Mouse (Mus musculus): ENCODE measurements at regions not wholly inside any gene's neighbourhood (a gene's known extent, or its start where the extent isn't known, plus 50 kb on each side); places are given as distances from the start of the nearest gene placed in this dataset.
A peak's percentile ranks its signal among the peaks of the same experiment; 100 is the strongest.

- peak overlapping the region; percentile 72 for H3K27ac ChIP-seq (replicated peaks; ENCODE audit: low read depth, low read length)
- H3K9ac ChIP-seq (replicated peaks; ENCODE audit: low read length): peak overlapping the region; percentile 23
- peak; percentile 84 for ATAC-seq (replicated peaks; ENCODE audit: insufficient number of reproducible peaks, low FRiP score, low TSS enrichment, low read depth)
- no peaks in the 10 kb centered on the region for H3K9me3 ChIP-seq (replicated peaks; ENCODE audit: control insufficient read depth, low read length)
- WGBS: 2% methylated on average over 22 of the region's 22 CpGs
- peak overlapping the region; percentile 40 for H3K4me2 ChIP-seq (ENCODE audit: low read depth, low read length)
- H3K27me3 ChIP-seq (ENCODE audit: control insufficient read depth, insufficient read depth, low read length): no peaks in the 10 kb centered on the region
- no peaks in the 10 kb centered on the region for H3K36me3 ChIP-seq (replicated peaks; ENCODE audit: control insufficient read depth, insufficient read depth, low read depth, low read length)
- 0 out of 2 replicates have a peak overlapping the region, but pooled peaks have one; percentile 3 for H3K4me3 ChIP-seq (ENCODE audit: low read depth, low read length)
- H3K4me1 ChIP-seq (ENCODE audit: control insufficient read depth, insufficient read depth, low read length): peaks cover 6% of the 10 kb centered on the region; the same call in 1 of the 2 replicates
- peak; percentile 96 for DNase-seq (ENCODE audit: low spot score)
These were observed 95.3 kb upstream of the Med13l start for GRCm38 (mm10) chr5:118464931-118465801.

GRCm38 (mm10) chr5:118465991-118466750, 94.3 kb upstream of the Med13l start:
- 10% methylated on average over 10 of the region's 10 CpGs for WGBS
- no peaks in the 10 kb centered on the region for H3K27me3 ChIP-seq (ENCODE audit: control insufficient read depth, insufficient read depth, low read length)
- no peaks in the 10 kb centered on the region for H3K36me3 ChIP-seq (replicated peaks; ENCODE audit: control insufficient read depth, insufficient read depth, low read depth, low read length)
- DNase-seq (ENCODE audit: low spot score) (peak; percentile 73), ATAC-seq (replicated peaks; ENCODE audit: insufficient number of reproducible peaks, low FRiP score, low TSS enrichment, low read depth) (peak; percentile 2)
- peak overlapping the region; percentile 25 for H3K9ac ChIP-seq (replicated peaks; ENCODE audit: low read length)
- peak overlapping the region; percentile 40 for H3K4me2 ChIP-seq (ENCODE audit: low read depth, low read length)
- no peak overlapping the region for H3K4me3 ChIP-seq (ENCODE audit: low read depth, low read length)
- peak overlapping the region; percentile 72 for H3K27ac ChIP-seq (replicated peaks; ENCODE audit: low read depth, low read length)
- peaks cover 6% of the 10 kb centered on the region; the same call in 1 of the 2 replicates for H3K4me1 ChIP-seq (ENCODE audit: control insufficient read depth, insufficient read depth, low read length)
- H3K9me3 ChIP-seq (replicated peaks; ENCODE audit: control insufficient read depth, low read length): no peaks in the 10 kb centered on the region

- Histone ChIP-seq H3K36me3 (replicated peaks; ENCODE audit: control insufficient read depth, insufficient read depth, low read depth, low read length) (no peaks in the 10 kb centered on the region), H3K4me2 (ENCODE audit: low read depth, low read length) (no peak overlapping the region), H3K4me1 (ENCODE audit: control insufficient read depth, insufficient read depth, low read length) (peaks cover 10% of the 10 kb centered on the region), H3K27me3 (ENCODE audit: control insufficient read depth, insufficient read depth, low read length) (no peaks in the 10 kb centered on the region), H3K4me3 (ENCODE audit: low read depth, low read length) (no peak overlapping the region), H3K27ac (replicated peaks; ENCODE audit: low read depth, low read length) (no peak overlapping the region), H3K9ac (replicated peaks; ENCODE audit: low read length) (no peak overlapping the region), H3K9me3 (replicated peaks; ENCODE audit: control insufficient read depth, low read length) (no peaks in the 10 kb centered on the region)
- ATAC-seq (replicated peaks; ENCODE audit: insufficient number of reproducible peaks, low FRiP score, low TSS enrichment, low read depth) (no peak), DNase-seq (ENCODE audit: low spot score) (no peak)
- 45% methylated on average over 4 of the region's 4 CpGs for WGBS
These were observed 91.7 kb upstream of the Med13l start for GRCm38 (mm10) chr5:118468739-118469138.

- Histone ChIP-seq H3K9me3 (replicated peaks; ENCODE audit: control insufficient read depth, low read length) (no peaks in the 10 kb centered on the region), H3K4me1 (ENCODE audit: control insufficient read depth, insufficient read depth, low read length) (peaks cover 6% of the 10 kb centered on the region), H3K4me2 (ENCODE audit: low read depth, low read length) (no peak overlapping the region), H3K27me3 (ENCODE audit: control insufficient read depth, insufficient read depth, low read length) (no peaks in the 10 kb centered on the region), H3K4me3 (ENCODE audit: low read depth, low read length) (no peak overlapping the region), H3K36me3 (replicated peaks; ENCODE audit: control insufficient read depth, insufficient read depth, low read depth, low read length) (no peaks in the 10 kb centered on the region), H3K27ac (replicated peaks; ENCODE audit: low read depth, low read length) (no peak overlapping the region), H3K9ac (replicated peaks; ENCODE audit: low read length) (no peak overlapping the region)
- DNase-seq (ENCODE audit: low spot score) (no peak), ATAC-seq (replicated peaks; ENCODE audit: insufficient number of reproducible peaks, low FRiP score, low TSS enrichment, low read depth) (no peak)
- 26% methylated on average over 5 of the region's 5 CpGs for whole genome bisulfite sequencing
These were observed 88.9 kb upstream of the Med13l start for GRCm38 (mm10) chr5:118471569-118471968.

- peaks cover 6% of the 10 kb centered on the region for H3K4me1 ChIP-seq (ENCODE audit: control insufficient read depth, insufficient read depth, low read length)
- no peaks in the 10 kb centered on the region for H3K9me3 ChIP-seq (replicated peaks; ENCODE audit: control insufficient read depth, low read length)
- H3K4me2 ChIP-seq (ENCODE audit: low read depth, low read length): no peak overlapping the region
- H3K9ac ChIP-seq (replicated peaks; ENCODE audit: low read length): no peak overlapping the region
- ATAC-seq (replicated peaks; ENCODE audit: insufficient number of reproducible peaks, low FRiP score, low TSS enrichment, low read depth) (no peak), DNase-seq (ENCODE audit: low spot score) (no peak)
- H3K27ac ChIP-seq (replicated peaks; ENCODE audit: low read depth, low read length): no peak overlapping the region
- 89% methylated on average over 10 of the region's 10 CpGs for WGBS
- H3K36me3 ChIP-seq (replicated peaks; ENCODE audit: control insufficient read depth, insufficient read depth, low read depth, low read length): no peaks in the 10 kb centered on the region
- no peaks in the 10 kb centered on the region for H3K27me3 ChIP-seq (ENCODE audit: control insufficient read depth, insufficient read depth, low read length)
- no peak overlapping the region for H3K4me3 ChIP-seq (ENCODE audit: low read depth, low read length)
These were observed 88.2 kb upstream of the Med13l start for GRCm38 (mm10) chr5:118472291-118472690.

- Histone ChIP-seq H3K9me3 (replicated peaks; ENCODE audit: control insufficient read depth, low read length) (no peaks in the 10 kb centered on the region), H3K36me3 (replicated peaks; ENCODE audit: control insufficient read depth, insufficient read depth, low read depth, low read length) (no peaks in the 10 kb centered on the region), H3K27me3 (ENCODE audit: control insufficient read depth, insufficient read depth, low read length) (no peaks in the 10 kb centered on the region), H3K4me1 (ENCODE audit: control insufficient read depth, insufficient read depth, low read length) (peaks cover 6% of the 10 kb centered on the region), H3K4me2 (ENCODE audit: low read depth, low read length) (no peak overlapping the region), H3K9ac (replicated peaks; ENCODE audit: low read length) (no peak overlapping the region), H3K4me3 (ENCODE audit: low read depth, low read length) (no peak overlapping the region), H3K27ac (replicated peaks; ENCODE audit: low read depth, low read length) (peak overlapping the region; percentile 35; the same call in 1 of the 2 replicates)
- DNase-seq (ENCODE audit: low spot score) (peak; percentile 72), ATAC-seq (replicated peaks; ENCODE audit: insufficient number of reproducible peaks, low FRiP score, low TSS enrichment, low read depth) (no peak)
- 20% methylated on average over 5 of the region's 5 CpGs for WGBS
These were observed 87.2 kb upstream of the Med13l start for GRCm38 (mm10) chr5:118473128-118473730.

- no peak overlapping the region for H3K27ac ChIP-seq (replicated peaks; ENCODE audit: low read depth, low read length)
- H3K4me2 ChIP-seq (ENCODE audit: low read depth, low read length): no peak overlapping the region
- ATAC-seq (replicated peaks; ENCODE audit: insufficient number of reproducible peaks, low FRiP score, low TSS enrichment, low read depth) (no peak), DNase-seq (ENCODE audit: low spot score) (no peak)
- no peaks in the 10 kb centered on the region for H3K9me3 ChIP-seq (replicated peaks; ENCODE audit: control insufficient read depth, low read length)
- H3K4me3 ChIP-seq (ENCODE audit: low read depth, low read length): no peak overlapping the region
- H3K4me1 ChIP-seq (ENCODE audit: control insufficient read depth, insufficient read depth, low read length): peaks cover 6% of the 10 kb centered on the region
- no peak overlapping the region for H3K9ac ChIP-seq (replicated peaks; ENCODE audit: low read length)
- no peaks in the 10 kb centered on the region for H3K36me3 ChIP-seq (replicated peaks; ENCODE audit: control insufficient read depth, insufficient read depth, low read depth, low read length)
- 84% methylated on average over 5 of the region's 5 CpGs for WGBS
- no peaks in the 10 kb centered on the region for H3K27me3 ChIP-seq (ENCODE audit: control insufficient read depth, insufficient read depth, low read length)
These were observed 83.9 kb upstream of the Med13l start for GRCm38 (mm10) chr5:118476597-118476996.

Data from embryonic facial prominence, embryonic 11.5 days (tissue).